Comparison of ENCODE assay signal across 8 mouse cellular contexts in genomic region chr16:55966212-55966871, GRCm38 (mm10). TPM values are rescaled to one million over a fixed set of nuclear protein-coding genes. Genes with fewer than 3 reads are reported as not detected.
DNase-seq lines count a peak whose midpoint lies in the region; ATAC-seq and TF ChIP-seq lines count a peak whose summit lies in the region.

Rpl24 (plus strand) TSS chr16:55966275.

- H3K9ac ChIP-seq in kidney, embryonic 15.5 days: peak within 1 kb of the TSS; percentile 78

- ATAC-seq in kidney, embryonic 15.5 days (replicated peaks; ENCODE audit: low FRiP score): peak; percentile 93
- ATAC-seq in monocyte, adult 5-6 weeks (replicated peaks; ENCODE audit: insufficient number of reproducible peaks, low FRiP score, low TSS enrichment, poor library complexity, severe bottlenecking): peak; percentile 95

- H3K4me3 ChIP-seq in bone marrow macrophage, adult 2 months (ENCODE audit: insufficient read depth, low read length): peak within 1 kb of the TSS; percentile 74
- H3K4me3 ChIP-seq in embryonic fibroblast, embryonic 13.5 days (ENCODE audit: insufficient read depth, low read length): peak within 1 kb of the TSS; percentile 94
- H3K4me3 ChIP-seq in heart, embryonic 10.5 days: peak within 1 kb of the TSS; percentile 75
- H3K4me3 ChIP-seq in kidney, embryonic 15.5 days (replicated peaks): peak within 1 kb of the TSS; percentile 78

- H3K27ac ChIP-seq in bone marrow macrophage, adult 2 months (ENCODE audit: insufficient read depth, low read depth, low read length): peak within 1 kb of the TSS; percentile 72
- H3K27ac ChIP-seq in embryonic fibroblast, embryonic 13.5 days (ENCODE audit: insufficient read depth, low read length): peak within 1 kb of the TSS; percentile 75
- peak within 1 kb of the TSS; percentile 93 for H3K27ac ChIP-seq in heart, embryonic 10.5 days
- peak within 1 kb of the TSS; percentile 89 for H3K27ac ChIP-seq in kidney, embryonic 15.5 days

- peak; percentile 93 for DNase-seq in A20 (ENCODE audit: low read depth, low spot score)
- DNase-seq in heart, embryonic 10.5 days (ENCODE audit: low spot score): peak; percentile 97
- peak; percentile 92 for DNase-seq in liver
- DNase-seq in spleen, postnatal 4 days (ENCODE audit: low spot score in 2 of 2): peak; percentile 91 to 95

- TF ChIP-seq POLR2A in bone marrow macrophage, adult 2 months (IDR thresholded peaks at IDR 0.05; ENCODE audit: borderline replicate concordance, low read depth, low read length): no peak
- TF ChIP-seq POLR2A in embryonic fibroblast, embryonic 13.5 days (IDR thresholded peaks at IDR 0.05; ENCODE audit: low read depth, low read length): peak; percentile 71

- no peaks in the 10 kb centered on the region for H3K9me3 ChIP-seq in heart, embryonic 10.5 days
- H3K9me3 ChIP-seq in kidney, embryonic 15.5 days (replicated peaks): no peaks in the 10 kb centered on the region

- no peak for TF ChIP-seq CTCF in bone marrow macrophage, adult 2 months (IDR thresholded peaks at IDR 0.05; ENCODE audit: low read depth, low read length)
- TF ChIP-seq CTCF in embryonic fibroblast, embryonic 13.5 days (IDR thresholded peaks at IDR 0.05; ENCODE audit: borderline replicate concordance, insufficient read depth, low read length): no peak

- H3K4me1 ChIP-seq in bone marrow macrophage, adult 2 months (ENCODE audit: control insufficient read depth, insufficient read depth, low read length): peaks cover 8% of the 10 kb centered on the region; the same call in 1 of the 2 replicates
- H3K4me1 ChIP-seq in embryonic fibroblast, embryonic 13.5 days (ENCODE audit: control insufficient read depth, insufficient read depth, low read length): peaks cover 8% of the 10 kb centered on the region
- no peaks in the 10 kb centered on the region for H3K4me1 ChIP-seq in heart, embryonic 10.5 days
- peaks cover 31% of the 10 kb centered on the region for H3K4me1 ChIP-seq in kidney, embryonic 15.5 days

- peaks cover 32% of the 10 kb centered on the region for H3K36me3 ChIP-seq in heart, embryonic 10.5 days
- peaks cover 35% of the 10 kb centered on the region for H3K36me3 ChIP-seq in kidney, embryonic 15.5 days

- H3K4me2 ChIP-seq in kidney, embryonic 15.5 days: peak within 1 kb of the TSS; percentile 83

- no peaks in the 10 kb centered on the region for H3K27me3 ChIP-seq in heart, embryonic 10.5 days (ENCODE audit: insufficient read depth, poor library complexity, severe bottlenecking)
- H3K27me3 ChIP-seq in kidney, embryonic 15.5 days: no peaks in the 10 kb centered on the region

- under 1% methylated on average over 42 of the region's 42 CpGs for WGBS in heart, embryonic 10.5 days
- under 1% methylated on average over 42 of the region's 42 CpGs for WGBS in kidney, embryonic 15.5 days

RNA-seq across cellular contexts. Expression of gene Rpl24, which starts in this region (rescaled TPM):
- 1,052 and 1,077 TPM in 2 replicates for polyA plus RNA-seq in bone marrow macrophage, adult 2 months (2012; ENCODE audit: insufficient read depth, insufficient read length, missing spikeins)
- 978 and 1,034 TPM in 2 replicates for polyA plus RNA-seq in embryonic fibroblast, embryonic 13.5 days (2011; ENCODE audit: insufficient read length, low read depth, missing spikeins)
- polyA plus RNA-seq in heart, embryonic 10.5 days (2016; fragmentation: Nextera tagmentation; extraction: Ambion mirVana): 571 and 684 TPM in 2 replicates
- 771 and 828 TPM in 2 replicates for polyA plus RNA-seq in kidney, embryonic 15.5 days (2015; fragmentation: Nextera tagmentation; extraction: Ambion mirVana)
- total RNA-seq in monocyte, adult 5-6 weeks (2017): 492 to 553 TPM (median 534 TPM) in 3 replicates

Comparison
In these comparisons a context has a peak if more than half of its experiments do, and no peak if none do; other contexts are left out.
1. Peak in every context shown above with its lines: DNase-seq, ATAC-seq, H3K4me3 ChIP-seq and H3K27ac ChIP-seq.